In genomic region chr9:74849195-74849978, GRCm38 (mm10) we compare ENCODE assay signal across 9 mouse cellular contexts. TPM values are rescaled to one million over a fixed set of nuclear protein-coding genes. Genes with fewer than 3 reads are reported as not detected.
DNase-seq lines count a peak whose midpoint lies in the region; ATAC-seq lines count a peak whose summit lies in the region.
"Had no signal": no experiment of that assay in that cellular context is flagged by ENCODE, and none has a peak within 500 bp of the region (broad histone marks: within the 10 kb centered on the region; RNA-seq: fewer than 3 reads in every experiment).

No protein-coding gene starts in this region.

- no peak overlapping the region for H3K9ac ChIP-seq in kidney, embryonic 16.5 days (replicated peaks; ENCODE audit: low read length)
- H3K9ac ChIP-seq in embryonic facial prominence, embryonic 14.5 days (ENCODE audit: low read depth, low read length), result no peak overlapping the region
- 0 out of 2 replicates have a peak overlapping the region, but pooled peaks have one; percentile 12 for H3K9ac ChIP-seq in neural tube, embryonic 14.5 days (replicated peaks; ENCODE audit: low read depth, low read length)

- H3K4me2 ChIP-seq in kidney, embryonic 16.5 days (replicated peaks; ENCODE audit: low read depth, low read length), result peak overlapping the region; percentile 57
- H3K4me2 ChIP-seq in embryonic facial prominence, embryonic 14.5 days (ENCODE audit: low read depth, low read length), result peak overlapping the region; percentile 65
- peak overlapping the region; percentile 44 for H3K4me2 ChIP-seq in neural tube, embryonic 14.5 days (ENCODE audit: low read depth, low read length)

- peaks cover 11% of the 10 kb centered on the region for H3K4me1 ChIP-seq in kidney, embryonic 16.5 days (ENCODE audit: insufficient read depth, low read length)
- peaks cover 9% of the 10 kb centered on the region for H3K4me1 ChIP-seq in embryonic facial prominence, embryonic 14.5 days (ENCODE audit: control insufficient read depth, insufficient read depth, low read length)
- H3K4me1 ChIP-seq in limb, embryonic 10.5 days, result peaks cover 29% of the 10 kb centered on the region
- H3K4me1 ChIP-seq in neural tube, embryonic 14.5 days (ENCODE audit: control insufficient read depth, insufficient read depth, low read length), result peaks cover 10% of the 10 kb centered on the region; the same call in 1 of the 2 replicates

- WGBS in kidney, embryonic 16.5 days, result under 1% methylated on average over 63 of the region's 63 CpGs
- under 1% methylated on average over 51 of the region's 63 CpGs for WGBS in embryonic facial prominence, embryonic 14.5 days
- WGBS in limb, embryonic 10.5 days, result under 1% methylated on average over 61 of the region's 63 CpGs
- WGBS in neural tube, embryonic 14.5 days, result under 1% methylated on average over 63 of the region's 63 CpGs

- no peak overlapping the region for H3K27ac ChIP-seq in kidney, embryonic 16.5 days (ENCODE audit: low read length)
- no peak overlapping the region for H3K27ac ChIP-seq in embryonic facial prominence, embryonic 14.5 days (replicated peaks; ENCODE audit: low read depth, low read length)
- no peak overlapping the region for H3K27ac ChIP-seq in limb, embryonic 10.5 days
- 0 out of 2 replicates have a peak overlapping the region, but pooled peaks have one; percentile 2 for H3K27ac ChIP-seq in neural tube, embryonic 14.5 days (ENCODE audit: low read depth, low read length)

- H3K9me3 ChIP-seq in kidney, embryonic 16.5 days (ENCODE audit: low read length), result no peaks in the 10 kb centered on the region
- no peaks in the 10 kb centered on the region for H3K9me3 ChIP-seq in embryonic facial prominence, embryonic 14.5 days (ENCODE audit: control insufficient read depth, low read length)
- H3K9me3 ChIP-seq in limb, embryonic 10.5 days (replicated peaks), result no peaks in the 10 kb centered on the region
- H3K9me3 ChIP-seq in neural tube, embryonic 14.5 days (ENCODE audit: control insufficient read depth, low read length), result no peaks in the 10 kb centered on the region

- no peak for ATAC-seq in kidney, embryonic 16.5 days (ENCODE audit: low FRiP score, low TSS enrichment)
- no peak for ATAC-seq in embryonic facial prominence, embryonic 14.5 days (ENCODE audit: low read depth)
- peak; percentile 52 for ATAC-seq in neural tube, embryonic 14.5 days (ENCODE audit: low read depth)

- DNase-seq in kidney, adult 9 months, result no peak
- no peak for DNase-seq in embryonic facial prominence, embryonic 14.5 days (ENCODE audit: low spot score)
- DNase-seq in limb, embryonic 10.5 days (ENCODE audit: low spot score), result peak; percentile 50
- DNase-seq in right cerebral cortex, postnatal 14 days, result no peak
- DNase-seq in adrenal gland, postnatal 10 days, result no peak
- no peak for DNase-seq in adrenal gland, adult (ENCODE audit: inconsistent age in 2 of 2, low spot score in 1 of 2)

- H3K4me3 ChIP-seq in kidney, embryonic 16.5 days (ENCODE audit: low read length), result peak overlapping the region; percentile 43
- peak overlapping the region; percentile 40 for H3K4me3 ChIP-seq in embryonic facial prominence, embryonic 14.5 days (ENCODE audit: low read depth, low read length)
- peak overlapping the region; percentile 38 for H3K4me3 ChIP-seq in limb, embryonic 10.5 days
- H3K4me3 ChIP-seq in neural tube, embryonic 14.5 days (ENCODE audit: low read depth, low read length), result peak overlapping the region; percentile 24

- H3K27me3 ChIP-seq in kidney, embryonic 16.5 days (ENCODE audit: insufficient read depth, low read length), result peaks cover 96% of the 10 kb centered on the region
- peaks cover 97% of the 10 kb centered on the region for H3K27me3 ChIP-seq in embryonic facial prominence, embryonic 14.5 days (replicated peaks; ENCODE audit: control insufficient read depth, insufficient read depth, low read length)
- peaks cover 100% of the 10 kb centered on the region for H3K27me3 ChIP-seq in limb, embryonic 10.5 days (ENCODE audit: low read depth, poor library complexity, severe bottlenecking)
- peaks cover 39% of the 10 kb centered on the region for H3K27me3 ChIP-seq in neural tube, embryonic 14.5 days (ENCODE audit: control insufficient read depth, insufficient read depth, low read length)

- no peaks in the 10 kb centered on the region for H3K36me3 ChIP-seq in kidney, embryonic 16.5 days (ENCODE audit: insufficient read depth, low read length)
- H3K36me3 ChIP-seq in embryonic facial prominence, embryonic 14.5 days (ENCODE audit: control insufficient read depth, insufficient read depth, low read length), result no peaks in the 10 kb centered on the region
- H3K36me3 ChIP-seq in limb, embryonic 10.5 days, result no peaks in the 10 kb centered on the region
- no peaks in the 10 kb centered on the region for H3K36me3 ChIP-seq in neural tube, embryonic 14.5 days (ENCODE audit: control insufficient read depth, insufficient read depth, low read length)

RNA-seq across cellular contexts. Expression of gene Onecut1, which starts 12.3 kb away (rescaled TPM):
- polyA plus RNA-seq in kidney, embryonic 16.5 days (2015; fragmentation: Nextera tagmentation; extraction: Ambion mirVana), result 0.05 and 0.06 TPM in 2 replicates
- 0.24 and 0.31 TPM in 2 replicates for polyA plus RNA-seq in embryonic facial prominence, embryonic 14.5 days (2014; fragmentation: Nextera tagmentation; extraction: Ambion mirVana)
- 0.08 TPM in 1 of 2 replicates, not detected in the other for polyA plus RNA-seq in limb, embryonic 10.5 days (2016; fragmentation: Nextera tagmentation; extraction: Ambion mirVana)
- 3.5 and 4.6 TPM in 2 replicates for polyA plus RNA-seq in neural tube, embryonic 14.5 days (2014; fragmentation: Nextera tagmentation; extraction: Ambion mirVana)
- 1 to 10 TPM; 1.1 to 4.8 TPM for total RNA-seq in adrenal gland, postnatal 10 days (2021)
- total RNA-seq: MEL had no signal
